Mouse (Mus musculus) hindbrain, postnatal 0 days (tissue): Measurements from ENCODE around the gene Osbp2. TPM values are rescaled to one million over a fixed set of nuclear protein-coding genes. Genes with fewer than 3 reads are reported as not detected.

ENCODE experiments used
- ATAC-seq: fragments of 200-750 bp; cut with Nextera tagmentation; 2 replicates; pipeline ENCODE4 v1.8.0; 2017; ENCODE audit warnings: mild to moderate bottlenecking, moderate TSS enrichment, moderate library complexity
- DNase-seq: peaks from one replicate; pipeline ENCODE4 v3.0.0-alpha.2; 2015; ENCODE audit warnings: low spot score
- H3K27ac ChIP-seq: fragments of 300-500 bp; sonication (generic); 2 replicates; pipeline ENCODE4 v1.5.1; 2014; ENCODE audit warnings: mild to moderate bottlenecking
- H3K27me3 ChIP-seq: fragments of 300-500 bp; sonication (generic); 2 replicates; pipeline ENCODE4 v1.6.1; 2014; ENCODE audit warnings: low read length, mixed read lengths; ENCODE audit not compliant: insufficient read depth
- H3K36me3 ChIP-seq: fragments of 300-500 bp; sonication (generic); 2 replicates; pipeline ENCODE4 v1.6.1; 2014; ENCODE audit warnings: low read length, mixed read lengths; ENCODE audit not compliant: insufficient read depth
- H3K4me1 ChIP-seq: fragments of 300-500 bp; sonication (generic); 2 replicates; pipeline ENCODE4 v1.6.1; 2014; ENCODE audit warnings: antibody characterized with exemption, low read length, mixed read lengths; ENCODE audit not compliant: insufficient read depth
- H3K4me2 ChIP-seq: fragments of 300-500 bp; sonication (generic); 2 replicates; pipeline ENCODE4 v1.6.1; 2014; ENCODE audit warnings: low read depth, mild to moderate bottlenecking, low read length, moderate library complexity, mixed read lengths
- H3K4me3 ChIP-seq: fragments of 300-500 bp; sonication (generic); 2 replicates; pipeline ENCODE4 v1.5.1; 2014; ENCODE audit warnings: low read length
- H3K9ac ChIP-seq: fragments of 300-500 bp; sonication (generic); replicated peaks from 2 replicates; pipeline ENCODE4 v1.6.1; 2014; ENCODE audit warnings: mild to moderate bottlenecking, low read length, moderate library complexity, mixed read lengths
- H3K9me3 ChIP-seq: fragments of 300-500 bp; sonication (generic); 2 replicates; pipeline ENCODE4 v1.6.1; 2016; ENCODE audit warnings: low read length, mixed read lengths
- CTCF ChIP-seq: IDR thresholded peaks from 2 replicates; pipeline ENCODE4 v1.5.1; 2016; ENCODE audit warnings: antibody characterized with exemption, control low read depth, low read depth
- WGBS: fragments of 180-500 bp; shearing (Covaris S2); extraction: QIAGEN DNeasy Blood & Tissue Kit; methylation state at CpG from one replicate; pipeline ENCODE4 v1.1.7; 2014; 5-methylcytosine and 5-hydroxymethylcytosine counted together
- polyA plus RNA-seq: library from polyadenylated mRNA; unstranded; fragments of >200 nt; fragmentation: Nextera tagmentation; extraction: Ambion mirVana; gene quantifications from 2 replicates; pipeline ENCODE4 v1.2.1, GENCODE M21; 2015
- total RNA-seq: library from RNA; depleted of rRNA; stranded (reverse); fragments of >200 nt; gene quantifications from 2 replicates; pipeline ENCODE4 v1.2.3, GENCODE M21; 2014

The Osbp2 gene
- total and polyA plus RNA-seq, 2 experiments from 2014 or later = 39.7 to 87.5 TPM

GRCm38 (mm10) chr11:3684723-3685430 is 178.8 kb downstream of the Osbp2 start:
- DNase-seq = peak; percentile 22
- whole genome bisulfite sequencing = 81% methylated on average over 5 of the region's 5 CpGs

GRCm38 (mm10) chr11:3684232-3684631 is 179.5 kb downstream of the Osbp2 start:
- TF ChIP-seq CTCF = no peak
- no peak for ATAC-seq
- Histone ChIP-seq H3K27me3 (no peaks in the 10 kb centered on the region), H3K4me2 (no peak overlapping the region), H3K36me3 (peaks cover 68% of the 10 kb centered on the region), H3K9me3 (no peaks in the 10 kb centered on the region), H3K4me1 (no peaks in the 10 kb centered on the region), H3K27ac (no peak overlapping the region), H3K4me3 (no peak overlapping the region), H3K9ac (no peak overlapping the region)
- DNase-seq = no peak
- 94% methylated on average over 1 of the region's 1 CpGs for WGBS

More at GRCm38 (mm10) chr11:3684723-3685430, 178.8 kb downstream of the Osbp2 start:
- Histone ChIP-seq H3K27me3 (no peaks in the 10 kb centered on the region), H3K36me3 (peaks cover 70% of the 10 kb centered on the region), H3K9ac (no peak overlapping the region), H3K9me3 (no peaks in the 10 kb centered on the region), H3K27ac (no peak overlapping the region), H3K4me2 (no peak overlapping the region), H3K4me1 (no peaks in the 10 kb centered on the region), H3K4me3 (no peak overlapping the region)
- TF ChIP-seq CTCF = no peak
- ATAC-seq = no peak

- no peaks in the 10 kb centered on the region for H3K9me3 ChIP-seq
- no peak for DNase-seq
- no peak for TF ChIP-seq CTCF
- no peak overlapping the region for H3K4me3 ChIP-seq
- no peaks in the 10 kb centered on the region for H3K27me3 ChIP-seq
- H3K4me2 ChIP-seq = no peak overlapping the region
- ATAC-seq = no peak
- H3K36me3 ChIP-seq = peaks cover 68% of the 10 kb centered on the region
- no peak overlapping the region for H3K27ac ChIP-seq
- 96% methylated on average over 11 of the region's 11 CpGs for WGBS
- H3K4me1 ChIP-seq = no peaks in the 10 kb centered on the region
- no peak overlapping the region for H3K9ac ChIP-seq
Observed at GRCm38 (mm10) chr11:3683696-3684095, 180.0 kb downstream of the Osbp2 start.

- H3K4me1 ChIP-seq = no peaks in the 10 kb centered on the region
- H3K27ac ChIP-seq = no peak overlapping the region
- DNase-seq = no peak
- no peaks in the 10 kb centered on the region for H3K27me3 ChIP-seq
- peaks cover 65% of the 10 kb centered on the region for H3K36me3 ChIP-seq
- no peak overlapping the region for H3K4me2 ChIP-seq
- no peaks in the 10 kb centered on the region for H3K9me3 ChIP-seq
- no peak for TF ChIP-seq CTCF
- 94% methylated on average over 3 of the region's 3 CpGs for WGBS
- no peak overlapping the region for H3K9ac ChIP-seq
- no peak for ATAC-seq
- H3K4me3 ChIP-seq = no peak overlapping the region
Observed at GRCm38 (mm10) chr11:3679771-3680170, 183.9 kb downstream of the Osbp2 start.

GRCm38 (mm10) chr11:3677204-3677603 is 186.5 kb downstream of the Osbp2 start:
- Histone ChIP-seq H3K27me3 (no peaks in the 10 kb centered on the region), H3K9me3 (no peaks in the 10 kb centered on the region), H3K9ac (no peak overlapping the region), H3K4me2 (no peak overlapping the region), H3K36me3 (peaks cover 70% of the 10 kb centered on the region), H3K4me3 (no peak overlapping the region), H3K27ac (no peak overlapping the region), H3K4me1 (no peaks in the 10 kb centered on the region)
- DNase-seq (no peak), ATAC-seq (no peak)
- WGBS = 74% methylated on average over 6 of the region's 6 CpGs
- TF ChIP-seq CTCF = no peak

- Histone ChIP-seq H3K4me2 (no peak overlapping the region), H3K9me3 (no peaks in the 10 kb centered on the region), H3K36me3 (peaks cover 78% of the 10 kb centered on the region), H3K27me3 (no peaks in the 10 kb centered on the region), H3K9ac (no peak overlapping the region), H3K27ac (no peak overlapping the region), H3K4me3 (no peak overlapping the region), H3K4me1 (no peaks in the 10 kb centered on the region)
- TF ChIP-seq CTCF = no peak
- ATAC-seq (no peak), DNase-seq (no peak)
- WGBS = 97% methylated on average over 5 of the region's 5 CpGs
Observed at GRCm38 (mm10) chr11:3676423-3676822, 187.3 kb downstream of the Osbp2 start.

GRCm38 (mm10) chr11:3674545-3674944 is 189.2 kb downstream of the Osbp2 start:
- ATAC-seq (no peak), DNase-seq (no peak)
- Histone ChIP-seq H3K27me3 (no peaks in the 10 kb centered on the region), H3K4me1 (no peaks in the 10 kb centered on the region), H3K27ac (no peak overlapping the region), H3K4me3 (no peak overlapping the region), H3K9me3 (no peaks in the 10 kb centered on the region), H3K36me3 (peaks cover 78% of the 10 kb centered on the region), H3K4me2 (no peak overlapping the region), H3K9ac (no peak overlapping the region)
- 78% methylated on average over 4 of the region's 4 CpGs for WGBS
- no peak for TF ChIP-seq CTCF
